Mouse (Mus musculus) E14TG2a.4 (cell line): ENCODE measurements at regions not wholly inside any gene's neighbourhood (a gene's known extent, or its start where the extent isn't known, plus 50 kb on each side); places are given as distances from the start of the nearest gene placed in this dataset.

Experiments used
- H3K27me3 ChIP-seq: 2 replicates; pipeline ENCODE4 v1.6.1; 2014; ENCODE audit warnings: low read length, control low read depth; ENCODE audit not compliant: insufficient read depth
- H3K36me3 ChIP-seq: 2 replicates; pipeline ENCODE4 v1.6.1; 2014; ENCODE audit warnings: low read length, control low read depth; ENCODE audit not compliant: insufficient read depth
- H3K4me1 ChIP-seq: replicated peaks from 2 replicates; pipeline ENCODE4 v1.6.1; 2014; ENCODE audit warnings: low read depth, low read length, control low read depth
- H3K4me3 ChIP-seq: replicated peaks from 2 replicates; pipeline ENCODE4 v1.5.1; 2014; ENCODE audit warnings: mild to moderate bottlenecking, low read length
- H3K9me3 ChIP-seq: 2 replicates; pipeline ENCODE4 v1.6.1; 2014; ENCODE audit warnings: low read length, control low read depth
- CTCF ChIP-seq: conservative IDR thresholded peaks from 2 replicates; pipeline ENCODE4 v1.5.1; 2014; ENCODE audit warnings: low read length
- NANOG ChIP-seq: IDR thresholded peaks from 2 replicates; pipeline ENCODE4 v1.6.1; 2014; ENCODE audit warnings: borderline replicate concordance, low read length, mixed read lengths
- POU5F1 ChIP-seq: IDR thresholded peaks from 2 replicates; pipeline ENCODE4 v1.6.1; 2014; ENCODE audit warnings: low read length, borderline replicate concordance

- Histone ChIP-seq H3K27me3 (0 out of 2 replicates have a peak, but pooled peaks cover 2% of the 10 kb centered on the region), H3K4me3 (no peak overlapping the region)
- no peak for TF ChIP-seq POU5F1
- no peak for TF ChIP-seq NANOG
- TF ChIP-seq CTCF, result no peak
These were observed 51.6 kb upstream of the Cecr2 start for GRCm38 (mm10) chr6:120614526-120614925.

GRCm38 (mm10) chr6:120612346-120612745, 53.8 kb upstream of the Cecr2 start:
- Histone ChIP-seq H3K4me3 (no peak overlapping the region), H3K4me1 (peaks cover 33% of the 10 kb centered on the region), H3K27me3 (peaks cover 2% of the 10 kb centered on the region; the same call in 1 of the 2 replicates), H3K9me3 (no peaks in the 10 kb centered on the region), H3K36me3 (no peaks in the 10 kb centered on the region)
- TF ChIP-seq POU5F1 (no peak), NANOG (no peak), CTCF (no peak)

More at GRCm38 (mm10) chr6:120614526-120614925, 51.6 kb upstream of the Cecr2 start:
- Histone ChIP-seq H3K36me3 (no peaks in the 10 kb centered on the region), H3K4me1 (peaks cover 48% of the 10 kb centered on the region), H3K9me3 (no peaks in the 10 kb centered on the region)

GRCm38 (mm10) chr6:120609858-120610257, 56.3 kb upstream of the Cecr2 start:
- Histone ChIP-seq H3K4me1 (peaks cover 20% of the 10 kb centered on the region), H3K4me3 (no peak overlapping the region), H3K36me3 (no peaks in the 10 kb centered on the region), H3K27me3 (peaks cover 3% of the 10 kb centered on the region; the same call in 1 of the 2 replicates), H3K9me3 (no peaks in the 10 kb centered on the region)
- TF ChIP-seq NANOG, result no peak
- no peak for TF ChIP-seq CTCF
- TF ChIP-seq POU5F1, result no peak

- H3K9me3 ChIP-seq, result no peaks in the 10 kb centered on the region
- H3K4me1 ChIP-seq, result peaks cover 14% of the 10 kb centered on the region
- H3K4me3 ChIP-seq, result no peak overlapping the region
- H3K27me3 ChIP-seq, result peaks cover 3% of the 10 kb centered on the region; the same call in 1 of the 2 replicates
- no peaks in the 10 kb centered on the region for H3K36me3 ChIP-seq
- TF ChIP-seq POU5F1, result no peak
- no peak for TF ChIP-seq NANOG
- no peak for TF ChIP-seq CTCF
These were observed 60.7 kb upstream of the Cecr2 start for GRCm38 (mm10) chr6:120605471-120605870.

GRCm38 (mm10) chr6:120604020-120604958, 61.9 kb upstream of the Cecr2 start:
- H3K4me3 ChIP-seq, result no peak overlapping the region
- no peaks in the 10 kb centered on the region for H3K36me3 ChIP-seq
- H3K9me3 ChIP-seq, result no peaks in the 10 kb centered on the region
- TF ChIP-seq NANOG (no peak), CTCF (no peak), POU5F1 (no peak)
- peaks cover 14% of the 10 kb centered on the region for H3K4me1 ChIP-seq
- H3K27me3 ChIP-seq, result peaks cover 3% of the 10 kb centered on the region; the same call in 1 of the 2 replicates

- peaks cover 17% of the 10 kb centered on the region for H3K4me1 ChIP-seq
- no peak for TF ChIP-seq POU5F1
- no peak for TF ChIP-seq NANOG
- peak; percentile 68 for TF ChIP-seq CTCF
- H3K36me3 ChIP-seq, result no peaks in the 10 kb centered on the region
- H3K9me3 ChIP-seq, result no peaks in the 10 kb centered on the region
- peaks cover 3% of the 10 kb centered on the region; the same call in 1 of the 2 replicates for H3K27me3 ChIP-seq
- no peak overlapping the region for H3K4me3 ChIP-seq
These were observed 62.7 kb upstream of the Cecr2 start for GRCm38 (mm10) chr6:120603454-120603853.

GRCm38 (mm10) chr6:120600376-120600775, 65.8 kb upstream of the Cecr2 start:
- no peak for TF ChIP-seq CTCF
- TF ChIP-seq POU5F1, result no peak
- no peak for TF ChIP-seq NANOG

GRCm38 (mm10) chr6:120598471-120598870, 67.4 kb upstream of the Hdhd5 start:
- Histone ChIP-seq H3K9me3 (no peaks in the 10 kb centered on the region), H3K36me3 (no peaks in the 10 kb centered on the region), H3K27me3 (no peaks in the 10 kb centered on the region), H3K4me1 (peaks cover 19% of the 10 kb centered on the region), H3K4me3 (no peak overlapping the region)
- TF ChIP-seq CTCF (no peak), POU5F1 (no peak), NANOG (no peak)

More at GRCm38 (mm10) chr6:120600376-120600775, 65.8 kb upstream of the Cecr2 start:
- Histone ChIP-seq H3K36me3 (no peaks in the 10 kb centered on the region), H3K27me3 (no peaks in the 10 kb centered on the region), H3K4me3 (no peak overlapping the region), H3K9me3 (no peaks in the 10 kb centered on the region), H3K4me1 (peaks cover 29% of the 10 kb centered on the region)
